Mouse (Mus musculus): ENCODE data around the gene Ghrh.

DNA sequence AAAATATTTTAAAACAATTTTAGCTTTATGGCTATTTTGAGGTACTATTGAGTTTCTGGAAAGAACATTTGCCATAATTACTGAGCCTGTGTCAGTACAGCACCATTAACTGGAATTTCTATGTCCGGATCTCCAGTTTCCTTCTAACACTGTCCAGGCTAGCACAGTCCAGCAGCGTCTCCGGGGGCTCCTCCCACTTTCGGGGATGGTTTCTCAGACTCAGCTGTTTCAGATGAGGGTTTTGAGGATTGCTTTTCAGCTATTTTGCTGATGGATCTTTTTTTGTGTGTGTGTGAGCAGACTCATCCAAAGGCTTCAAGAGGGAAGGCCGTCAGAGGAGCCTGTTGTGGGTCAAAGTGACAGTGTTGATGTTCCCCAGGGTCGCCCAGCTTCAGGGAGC is 24.4 kb upstream of the Ghrh start:
- TF ChIP-seq POLR2A (IDR thresholded peaks at IDR 0.05; ENCODE audit: borderline replicate concordance, extremely low read depth, insufficient read depth, insufficient read length, poor library complexity, severe bottlenecking) = no peak
- no peak for TF ChIP-seq CTCF (IDR thresholded peaks at IDR 0.05; ENCODE audit: borderline replicate concordance, extremely low read depth, insufficient read depth, insufficient read length)

Measured in brain, embryonic 14.5 days (tissue).